Mouse (Mus musculus) midbrain, embryonic 16.5 days (tissue): ENCODE results near the gene Slc38a3. TPM values are rescaled to one million over a fixed set of nuclear protein-coding genes. Genes with fewer than 3 reads are reported as not detected.

Source experiments
- ATAC-seq: fragments of 200-750 bp; cut with Nextera tagmentation; 2 replicates; pipeline ENCODE4 v1.8.0; 2017; ENCODE audit warnings: moderate TSS enrichment
- H3K27ac ChIP-seq: fragments of 300-500 bp; sonication (generic); 2 replicates; pipeline ENCODE4 v1.5.1; 2014; ENCODE audit warnings: mild to moderate bottlenecking, low read length, mixed read lengths
- H3K27me3 ChIP-seq: fragments of 300-500 bp; sonication (generic); 2 replicates; pipeline ENCODE4 v1.6.1; 2014; ENCODE audit warnings: low read depth, low read length, mixed read lengths; ENCODE audit not compliant: control insufficient read depth, insufficient read depth
- H3K36me3 ChIP-seq: fragments of 300-500 bp; sonication (generic); 2 replicates; pipeline ENCODE4 v1.6.1; 2014; ENCODE audit warnings: mild to moderate bottlenecking, low read length, moderate library complexity, mixed read lengths; ENCODE audit not compliant: control insufficient read depth, insufficient read depth
- H3K4me1 ChIP-seq: fragments of 300-500 bp; sonication (generic); 2 replicates; pipeline ENCODE4 v1.6.1; 2014; ENCODE audit warnings: mild to moderate bottlenecking, low read length, mixed read lengths; ENCODE audit not compliant: control insufficient read depth, insufficient read depth
- H3K4me2 ChIP-seq: fragments of 300-500 bp; sonication (generic); 2 replicates; pipeline ENCODE4 v1.6.1; 2014; ENCODE audit warnings: mild to moderate bottlenecking, low read length, mixed read lengths
- H3K4me3 ChIP-seq: fragments of 300-500 bp; sonication (generic); 2 replicates; pipeline ENCODE4 v1.5.1; 2014; ENCODE audit warnings: low read depth, mild to moderate bottlenecking, low read length, moderate library complexity, mixed read lengths
- H3K9ac ChIP-seq: fragments of 300-500 bp; sonication (generic); 2 replicates; pipeline ENCODE4 v1.6.1; 2014; ENCODE audit warnings: low read depth, low read length, mixed read lengths
- H3K9me3 ChIP-seq: fragments of 300-500 bp; sonication (generic); replicated peaks from 2 replicates; pipeline ENCODE4 v1.6.1; 2014; ENCODE audit warnings: mild to moderate bottlenecking, low read length, mixed read lengths; ENCODE audit not compliant: control insufficient read depth, poor library complexity, severe bottlenecking
- WGBS: fragments of 180-500 bp; shearing (Covaris S2); extraction: QIAGEN DNeasy Blood & Tissue Kit; methylation state at CpG from one replicate; pipeline ENCODE4 v1.1.7; 2014; 5-methylcytosine and 5-hydroxymethylcytosine counted together
- polyA plus RNA-seq: library from polyadenylated mRNA; unstranded; fragments of >200 nt; fragmentation: Nextera tagmentation; extraction: Ambion mirVana; gene quantifications from 2 replicates; pipeline ENCODE4 v1.2.1, GENCODE M21; 2015

Gene Slc38a3
- polyA plus RNA-seq, 1 experiment from 2014 or later = 34.0 TPM

- 72% methylated on average over 6 of the region's 6 CpGs for WGBS
- H3K4me1 ChIP-seq = peaks cover 17% of the 10 kb centered on the region
- peak overlapping the region; percentile 88 for H3K9ac ChIP-seq
- no peaks in the 10 kb centered on the region for H3K27me3 ChIP-seq
- H3K9me3 ChIP-seq = no peaks in the 10 kb centered on the region
- H3K4me3 ChIP-seq = peak overlapping the region; percentile 35
- H3K36me3 ChIP-seq = peaks cover 21% of the 10 kb centered on the region
- ATAC-seq = no peak
- H3K4me2 ChIP-seq = peak overlapping the region; percentile 73
- H3K27ac ChIP-seq = peak overlapping the region; percentile 99
These were observed 57.7 kb downstream of the Slc38a3 start for GRCm38 (mm10) chr9:107611456-107612190.

DNA sequence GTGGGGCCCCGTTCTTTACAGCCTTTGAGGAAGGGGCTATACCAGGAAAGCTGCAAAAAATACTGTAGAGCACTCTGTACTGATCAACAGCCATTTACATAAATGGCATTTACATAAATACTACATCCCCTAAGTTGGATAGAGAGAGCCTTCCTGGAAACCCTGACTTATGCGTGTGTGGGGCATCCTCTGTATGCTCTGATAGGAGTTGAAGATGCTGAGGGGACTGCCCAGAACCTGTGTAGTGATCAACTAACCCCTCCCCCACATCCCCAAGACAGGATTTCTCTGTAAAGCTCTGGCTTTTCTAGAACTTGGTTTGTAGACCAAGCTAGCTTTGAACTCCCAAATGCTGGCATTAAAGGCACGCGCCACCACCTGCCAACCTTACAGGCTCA, 59.9 kb downstream of the Slc38a3 start:
- Histone ChIP-seq H3K9me3 (no peaks in the 10 kb centered on the region), H3K27ac (no peak overlapping the region), H3K4me1 (peaks cover 17% of the 10 kb centered on the region), H3K4me2 (no peak overlapping the region), H3K27me3 (no peaks in the 10 kb centered on the region), H3K36me3 (peaks cover under 1% of the 10 kb centered on the region; the same call in 1 of the 2 replicates), H3K9ac (no peak overlapping the region), H3K4me3 (no peak overlapping the region)
- 67% methylated on average over 4 of the region's 4 CpGs for WGBS
- ATAC-seq = no peak

DNA sequence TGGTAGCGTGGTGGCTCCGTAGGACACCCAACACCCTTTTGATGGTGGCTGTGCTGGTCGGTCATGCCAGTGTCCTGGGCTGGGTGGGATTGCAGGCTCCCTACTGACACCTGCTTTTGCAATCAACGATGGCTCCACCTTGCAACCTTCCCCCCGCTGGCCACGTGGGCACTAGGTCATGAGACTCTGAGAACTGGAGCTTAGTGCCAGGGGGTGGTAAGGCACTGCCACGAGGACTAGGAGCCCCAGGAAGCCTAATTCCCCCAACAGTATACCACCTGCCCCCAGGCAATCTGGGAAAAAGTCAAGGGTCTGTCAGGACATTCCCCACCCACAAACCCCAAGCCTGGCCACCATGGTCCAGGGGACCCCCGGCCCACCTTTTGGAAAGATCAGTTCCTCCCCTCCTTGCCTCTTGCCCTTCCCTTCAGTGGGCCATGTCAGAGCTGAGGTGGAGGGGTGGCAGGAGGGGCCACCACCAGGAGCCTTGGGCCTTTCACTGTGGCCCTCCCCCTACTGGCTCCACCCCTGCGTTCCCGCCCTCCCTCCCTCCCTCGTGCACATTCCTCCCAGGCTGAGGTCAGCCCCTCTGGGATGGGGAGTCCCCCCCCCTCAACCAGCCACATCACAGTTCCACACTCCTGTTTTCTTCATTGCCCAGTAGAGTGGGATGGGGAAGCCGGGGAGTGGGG, 60.4 kb downstream of the Slc38a3 start, which contains the start of gene Sema3b:
TSS of gene Sema3b (minus strand) at position 489 of the 692 bp plus-strand sequence.
- H3K36me3 ChIP-seq = no peaks in the 10 kb centered on the region
- H3K4me2 ChIP-seq = no peak within 1 kb of the TSS
- H3K4me1 ChIP-seq = peaks cover 17% of the 10 kb centered on the region
- no peak within 1 kb of the TSS for H3K27ac ChIP-seq
- no peaks in the 10 kb centered on the region for H3K27me3 ChIP-seq
- H3K4me3 ChIP-seq = no peak within 1 kb of the TSS
- 39% methylated on average over 12 of the region's 12 CpGs for WGBS
- ATAC-seq = no peak
- H3K9me3 ChIP-seq = no peaks in the 10 kb centered on the region
- no peak within 1 kb of the TSS for H3K9ac ChIP-seq

- Histone ChIP-seq H3K36me3 (no peaks in the 10 kb centered on the region), H3K4me1 (peaks cover 13% of the 10 kb centered on the region), H3K27me3 (no peaks in the 10 kb centered on the region), H3K9me3 (no peaks in the 10 kb centered on the region), H3K4me2 (no peak overlapping the region), H3K4me3 (no peak overlapping the region), H3K27ac (no peak overlapping the region), H3K9ac (no peak overlapping the region)
- WGBS = 54% methylated on average over 9 of the region's 9 CpGs
- ATAC-seq = no peak
These were observed 61.6 kb downstream of the Slc38a3 start for GRCm38 (mm10) chr9:107607653-107608245.

GRCm38 (mm10) chr9:107607036-107607435, 62.3 kb downstream of the Slc38a3 start:
- ATAC-seq = no peak

DNA sequence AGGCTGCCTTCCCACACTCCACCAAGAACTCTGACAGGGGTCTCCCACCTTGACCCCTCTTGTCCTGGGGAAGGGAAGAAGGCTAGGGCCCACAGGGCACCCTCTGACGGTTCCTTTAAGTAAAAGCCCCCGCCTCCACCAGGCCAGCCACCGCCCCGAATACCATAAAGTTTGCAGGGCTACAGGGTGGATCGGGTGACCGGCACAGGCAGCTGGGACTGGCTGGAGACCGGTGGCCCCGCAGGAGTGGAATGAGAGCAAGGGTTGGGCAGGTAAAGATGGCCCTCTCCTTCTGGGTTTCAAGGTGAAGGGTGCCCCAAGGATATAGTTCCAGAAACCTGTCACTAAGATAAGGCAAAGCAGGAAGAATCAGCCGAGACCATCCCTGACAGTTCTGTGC, 62.7 kb downstream of the Slc38a3 start:
- H3K4me1 ChIP-seq = peaks cover 11% of the 10 kb centered on the region
- no peak overlapping the region for H3K4me2 ChIP-seq
- ATAC-seq = no peak
- H3K27me3 ChIP-seq = no peaks in the 10 kb centered on the region
- 28% methylated on average over 9 of the region's 9 CpGs for WGBS
- no peak overlapping the region for H3K9ac ChIP-seq
- no peak overlapping the region for H3K27ac ChIP-seq
- H3K9me3 ChIP-seq = no peaks in the 10 kb centered on the region
- no peak overlapping the region for H3K4me3 ChIP-seq
- no peaks in the 10 kb centered on the region for H3K36me3 ChIP-seq

More at GRCm38 (mm10) chr9:107607036-107607435, 62.3 kb downstream of the Slc38a3 start:
- H3K4me2 ChIP-seq = no peak overlapping the region
- H3K27ac ChIP-seq = no peak overlapping the region
- WGBS = 83% methylated on average over 2 of the region's 2 CpGs
- no peaks in the 10 kb centered on the region for H3K9me3 ChIP-seq
- H3K27me3 ChIP-seq = no peaks in the 10 kb centered on the region
- no peaks in the 10 kb centered on the region for H3K36me3 ChIP-seq
- peaks cover 15% of the 10 kb centered on the region for H3K4me1 ChIP-seq
- H3K4me3 ChIP-seq = no peak overlapping the region
- H3K9ac ChIP-seq = no peak overlapping the region

- 0 out of 2 replicates have a peak overlapping the region, but pooled peaks have one; percentile 8 for H3K4me2 ChIP-seq
- ATAC-seq = no peak
These were observed 64.2 kb downstream of the Slc38a3 start for GRCm38 (mm10) chr9:107605041-107605661.

DNA sequence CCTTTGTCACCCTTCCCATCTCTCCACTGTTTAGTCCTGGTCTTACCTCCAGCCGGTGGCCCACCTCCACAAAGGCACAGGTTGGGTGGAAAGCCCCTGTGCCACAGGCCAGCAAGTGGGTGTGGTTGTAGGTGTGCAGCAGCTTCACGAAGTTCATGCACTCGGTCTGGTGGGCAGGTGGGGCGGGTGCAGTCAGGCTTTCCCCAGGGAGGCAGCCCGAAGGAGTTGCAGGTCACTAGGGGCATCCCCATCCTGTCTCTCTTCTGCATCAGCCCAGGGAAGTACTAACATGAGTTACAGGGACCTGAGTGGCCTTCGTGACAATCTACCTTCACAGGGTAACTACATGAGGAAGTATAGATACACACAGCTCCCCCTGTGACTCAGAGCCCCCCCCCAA, 66.1 kb downstream of the Slc38a3 start:
- H3K9me3 ChIP-seq = no peaks in the 10 kb centered on the region
- H3K4me2 ChIP-seq = no peak overlapping the region
- no peaks in the 10 kb centered on the region for H3K36me3 ChIP-seq
- no peak overlapping the region for H3K4me3 ChIP-seq
- no peak overlapping the region for H3K27ac ChIP-seq
- WGBS = 87% methylated on average over 6 of the region's 6 CpGs
- H3K9ac ChIP-seq = no peak overlapping the region
- no peaks in the 10 kb centered on the region for H3K27me3 ChIP-seq
- peaks cover 6% of the 10 kb centered on the region for H3K4me1 ChIP-seq
- no peak for ATAC-seq

More at GRCm38 (mm10) chr9:107605041-107605661, 64.2 kb downstream of the Slc38a3 start:
- no peaks in the 10 kb centered on the region for H3K27me3 ChIP-seq
- H3K4me1 ChIP-seq = peaks cover 8% of the 10 kb centered on the region
- no peak overlapping the region for H3K27ac ChIP-seq
- H3K9me3 ChIP-seq = no peaks in the 10 kb centered on the region
- 44% methylated on average over 20 of the region's 23 CpGs for WGBS
- H3K9ac ChIP-seq = 0 out of 2 replicates have a peak overlapping the region, but pooled peaks have one; percentile 10
- H3K36me3 ChIP-seq = no peaks in the 10 kb centered on the region
- H3K4me3 ChIP-seq = no peak overlapping the region
